Mouse (Mus musculus) megakaryocyte, adult 5-6 weeks (primary cell): ENCODE results near the gene Dscaml1. TPM values are rescaled to one million over a fixed set of nuclear protein-coding genes. Genes with fewer than 3 reads are reported as not detected.

Source experiments
- ATAC-seq: 2 replicates; pipeline ENCODE4 v1.8.0; 2016; ENCODE audit warnings: mild to moderate bottlenecking, inconsistent platforms; ENCODE audit not compliant: poor library complexity, severe bottlenecking
- total RNA-seq, 2 experiments: library from RNA; stranded (forward) in 1 of 2; stranded (reverse) in 1 of 2; fragments of 153-499, 151-499 nt in 1 of 2; fragments of 221-1000, 200-1000 nt in 1 of 2; gene quantifications; 2 replicates each; pipeline versions ENCODE4 v1.2.3 to v1.2.4; 2015 to 2017

Gene Dscaml1
- total RNA-seq, 2 experiments from 2014 or later: not detected

DNA sequence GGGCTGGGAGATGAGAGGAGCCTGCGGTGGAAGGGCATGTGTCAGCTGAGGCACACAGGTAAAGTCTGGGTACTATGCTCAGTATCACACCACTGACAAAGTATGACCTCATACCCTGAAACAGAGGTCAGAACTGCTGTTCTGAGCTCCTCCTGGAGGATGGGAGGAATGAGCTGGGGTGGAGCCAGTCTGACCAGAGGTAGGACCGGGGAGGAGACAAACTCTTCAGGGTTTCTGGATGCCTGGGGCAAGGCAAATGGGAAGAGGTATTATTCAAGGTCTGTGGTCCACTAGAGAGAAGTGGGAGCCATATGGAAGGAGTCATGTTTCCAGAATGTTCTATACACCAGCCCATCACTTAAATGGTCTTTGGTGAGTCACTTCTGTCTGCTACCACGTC lies 15.3 kb upstream of the Dscaml1 start:
- ATAC-seq: no peak

- ATAC-seq: peak; percentile 49
Observed at GRCm38 (mm10) chr9:45411803-45412202, 14.6 kb upstream of the Dscaml1 start.

- ATAC-seq: peak; percentile 81
Observed at GRCm38 (mm10) chr9:45412287-45412686, 14.1 kb upstream of the Dscaml1 start.

GRCm38 (mm10) chr9:45412700-45413477 lies 13.5 kb upstream of the Dscaml1 start:
- no peak for ATAC-seq

GRCm38 (mm10) chr9:45413478-45414140 lies 12.8 kb upstream of the Dscaml1 start:
- ATAC-seq: no peak

GRCm38 (mm10) chr9:45415912-45416311 lies 10.5 kb upstream of the Dscaml1 start:
- no peak for ATAC-seq

DNA sequence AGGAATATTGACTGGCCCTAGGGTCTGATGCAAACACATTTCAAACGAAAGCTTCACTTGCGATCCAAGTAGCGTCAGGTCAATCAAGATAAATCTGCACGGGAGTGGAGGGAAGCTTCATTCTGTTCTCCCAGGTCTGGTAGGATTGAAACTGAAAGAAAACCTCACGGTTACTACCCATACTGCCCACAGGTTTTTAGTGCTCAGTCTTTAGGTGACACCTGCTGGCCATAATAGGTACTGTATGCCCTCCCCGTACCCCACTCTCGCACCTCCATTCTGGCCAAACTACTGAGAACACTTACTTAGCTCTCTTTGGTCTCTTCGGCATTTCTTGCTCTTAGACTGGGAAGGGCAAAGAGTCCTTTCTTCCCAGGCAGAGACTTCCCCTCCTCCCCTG lies 9.2 kb upstream of the Dscaml1 start:
- peak; percentile 86 for ATAC-seq

DNA sequence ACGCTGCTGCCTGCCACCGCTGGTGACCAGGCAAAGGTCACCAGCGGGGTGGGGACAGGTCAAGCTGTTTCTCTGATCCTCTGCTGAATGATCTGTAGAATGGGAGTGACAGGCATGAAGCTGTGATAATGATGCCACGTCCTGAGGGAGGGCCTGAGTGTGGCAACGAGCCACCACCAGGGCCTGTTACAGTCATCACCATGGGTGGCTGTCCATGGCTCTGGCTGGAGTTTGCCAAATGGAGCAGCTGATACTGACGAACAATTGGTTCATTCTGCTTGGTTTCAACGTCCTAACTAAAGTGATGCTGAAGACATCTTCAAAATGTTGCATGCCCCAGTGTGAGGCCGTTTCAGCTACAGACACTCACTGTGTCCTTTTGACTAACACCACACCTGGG lies 8.2 kb upstream of the Dscaml1 start:
- ATAC-seq: no peak

- no peak for ATAC-seq
Observed at GRCm38 (mm10) chr9:45421209-45421608, 5.2 kb upstream of the Dscaml1 start.

DNA sequence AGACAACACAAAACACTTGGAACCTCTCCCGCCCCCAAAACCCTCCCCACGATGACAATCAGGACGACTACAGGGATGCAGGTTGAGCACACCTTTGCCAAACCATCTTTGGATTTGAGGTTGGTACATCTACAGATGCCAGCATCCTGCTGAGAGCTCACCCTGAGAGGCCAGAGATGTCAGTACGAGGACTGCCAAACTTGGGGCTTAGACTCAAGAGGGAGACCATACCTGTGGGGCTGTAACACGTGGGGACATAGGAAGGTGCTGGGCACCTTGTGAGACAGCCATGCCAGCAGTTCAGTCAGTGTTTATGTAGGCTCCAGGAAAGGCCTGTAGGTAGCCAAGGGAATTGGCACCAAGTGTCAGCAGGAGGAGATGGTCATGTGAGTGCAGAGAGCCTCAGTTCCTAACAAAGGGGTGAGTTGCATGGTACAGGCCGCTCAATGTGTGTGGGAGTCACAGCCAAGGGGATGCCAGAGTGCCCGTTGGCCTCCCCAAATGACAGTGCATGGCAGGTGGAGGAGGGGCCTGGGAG lies 3.6 kb upstream of the Dscaml1 start:
- ATAC-seq: no peak

DNA sequence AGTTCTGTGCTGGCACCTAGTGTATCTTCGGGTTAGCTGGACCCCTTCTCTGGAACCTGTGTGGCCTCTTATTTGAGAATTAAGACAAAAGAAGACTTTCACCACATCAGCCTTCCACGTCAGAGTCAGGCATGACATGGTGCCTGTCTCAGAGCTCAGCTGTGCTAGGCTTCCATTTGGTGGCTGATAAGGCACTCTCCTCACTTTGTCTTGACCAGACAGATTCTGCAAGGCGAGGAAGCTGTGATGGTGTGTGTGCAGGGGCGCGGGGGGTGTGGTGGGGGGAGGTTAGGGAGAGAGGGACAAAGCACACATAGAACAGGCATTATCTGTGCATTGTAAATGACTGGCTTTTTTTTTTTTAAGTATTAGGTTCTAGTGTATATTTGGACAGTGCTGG lies 3.0 kb downstream of the Dscaml1 start:
- no peak for ATAC-seq

DNA sequence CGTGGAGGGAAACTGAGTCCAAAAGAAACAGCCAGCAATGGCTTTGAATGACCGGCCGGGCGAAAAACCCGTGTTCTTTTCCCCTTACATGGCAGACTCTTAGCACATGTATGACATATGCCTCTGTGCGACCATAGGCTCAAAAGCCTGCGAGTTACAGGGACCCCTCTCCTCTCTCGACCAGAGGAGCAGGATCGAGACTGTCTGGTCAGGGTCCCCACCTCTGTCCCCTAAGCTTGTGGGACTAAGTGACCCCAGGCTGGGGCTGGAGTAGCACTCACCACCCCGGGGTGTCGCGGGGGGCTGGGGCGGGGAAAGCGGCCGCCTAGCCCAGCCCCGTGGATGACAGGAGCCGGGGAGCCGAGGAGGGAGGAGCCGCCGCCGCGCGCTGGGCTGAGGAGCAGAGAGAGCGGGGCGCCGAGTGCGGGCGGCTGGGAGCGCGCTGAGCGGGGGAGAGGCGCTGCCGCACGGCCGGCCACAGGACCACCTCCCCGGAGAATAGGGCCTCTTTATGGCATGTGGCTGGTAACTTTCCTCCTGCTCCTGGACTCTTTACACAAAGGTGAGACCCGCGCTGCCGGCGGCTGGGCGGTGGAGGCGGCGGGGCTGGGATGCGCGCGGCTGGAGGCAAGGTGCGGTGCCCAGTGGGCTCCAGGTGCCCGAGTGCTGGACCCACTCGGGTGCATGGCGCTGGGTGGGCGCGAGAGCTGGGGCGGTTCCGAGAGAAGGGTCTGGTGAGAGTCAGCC lies 3.7 kb downstream of the Dscaml1 start:
- no peak for ATAC-seq

DNA sequence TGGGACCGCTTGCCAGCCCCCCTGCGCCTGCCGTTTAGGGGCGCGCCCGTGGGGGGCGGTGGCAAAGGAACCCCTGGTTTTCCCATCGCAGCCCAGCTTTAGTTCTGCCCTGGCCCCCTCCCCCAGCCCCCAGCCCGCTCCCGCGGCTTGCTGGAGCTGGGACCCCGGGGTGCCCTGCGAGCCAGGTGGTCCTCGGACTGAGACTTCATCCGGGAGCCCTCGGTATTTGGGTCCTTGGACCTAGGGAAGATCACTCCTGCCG lies 4.2 kb downstream of the Dscaml1 start:
- ATAC-seq: no peak

GRCm38 (mm10) chr9:45431150-45431549 lies 4.7 kb downstream of the Dscaml1 start:
- ATAC-seq: no peak

GRCm38 (mm10) chr9:45432639-45433038 lies 6.2 kb downstream of the Dscaml1 start:
- ATAC-seq: no peak

DNA sequence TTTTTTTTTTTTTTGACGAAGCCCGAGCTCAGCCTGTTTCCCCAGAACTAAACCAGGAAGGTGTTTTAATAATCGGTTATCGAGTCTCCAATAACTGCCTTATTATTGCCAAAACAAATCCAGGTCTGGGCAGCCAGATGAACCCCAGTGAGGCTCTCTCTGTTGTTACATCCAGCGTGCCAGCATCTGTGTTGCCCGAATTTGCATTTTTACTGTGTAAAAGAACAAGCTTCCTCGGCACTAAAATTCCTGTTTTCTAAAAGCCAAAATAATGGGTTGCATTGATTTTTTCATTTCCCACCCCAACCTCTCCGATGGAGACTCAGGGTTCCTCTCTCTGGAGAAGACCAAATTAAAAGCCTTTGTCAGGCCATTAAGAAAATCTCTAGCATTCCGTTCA lies 6.7 kb downstream of the Dscaml1 start:
- no peak for ATAC-seq

GRCm38 (mm10) chr9:45434171-45434570 lies 7.7 kb downstream of the Dscaml1 start:
- ATAC-seq: no peak

GRCm38 (mm10) chr9:45439025-45439424 lies 12.6 kb downstream of the Dscaml1 start:
- ATAC-seq: no peak

DNA sequence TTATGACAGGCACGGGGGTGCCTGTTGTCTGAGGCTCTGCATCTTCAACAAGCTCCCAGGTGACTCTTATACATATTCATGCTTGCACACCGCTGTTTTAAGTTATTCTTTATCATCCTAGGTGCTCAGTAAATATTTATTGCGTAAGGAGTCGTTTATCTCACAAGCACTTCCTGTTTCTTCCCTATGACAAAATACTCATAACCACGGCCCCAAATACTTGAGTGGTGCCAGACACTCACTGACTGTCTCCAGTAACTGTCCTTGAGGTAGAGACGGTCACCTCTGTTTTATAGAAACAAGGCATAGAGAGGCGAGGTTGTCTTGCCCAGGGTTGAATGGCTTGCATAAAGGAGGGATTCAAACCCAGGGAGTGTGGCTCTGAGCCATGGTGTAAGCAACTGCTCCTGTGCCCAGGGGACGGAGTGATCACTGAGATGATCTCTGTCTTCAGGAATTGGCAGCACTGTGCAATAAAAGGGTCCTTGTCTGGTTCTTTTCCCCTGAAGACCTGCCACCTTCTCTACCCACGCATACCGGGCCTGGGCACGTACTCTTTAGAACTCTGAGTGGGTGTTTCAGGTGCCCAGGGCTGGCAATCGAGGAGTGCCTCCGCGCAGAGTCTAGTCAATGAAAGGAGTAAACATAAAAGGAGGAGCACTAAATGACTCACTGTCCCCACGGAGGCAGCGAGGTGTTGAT lies 13.8 kb downstream of the Dscaml1 start:
- ATAC-seq: peak; percentile 71

GRCm38 (mm10) chr9:45444251-45444798 lies 17.9 kb downstream of the Dscaml1 start:
- no peak for ATAC-seq

- ATAC-seq: no peak
Observed at GRCm38 (mm10) chr9:45449658-45450057, 23.2 kb downstream of the Dscaml1 start.
